Mouse (Mus musculus) spleen, adult 2 months (tissue): ENCODE data around the gene Ppp6r2. TPM values are rescaled to one million over a fixed set of nuclear protein-coding genes. Genes with fewer than 3 reads are reported as not detected.

Source experiments
- DNase-seq, 2 experiments: peaks; one replicate each; pipeline versions ENCODE4 v3.0.0 to v3.0.0-alpha.2; 2012 to 2021; ENCODE audit warnings: low spot score in 2 of 2, low read depth in 1 of 2
- H3K27ac ChIP-seq: fragments of 200-500 bp; 2 replicates; pipeline ENCODE4 v1.5.1; 2012; ENCODE audit warnings: low read length, inconsistent platforms; ENCODE audit not compliant: insufficient read depth
- H3K27me3 ChIP-seq: fragments of 200-500 bp; 2 replicates; pipeline ENCODE4 v1.6.1; 2012; ENCODE audit warnings: mild to moderate bottlenecking, moderate library complexity, low read length, inconsistent platforms; ENCODE audit not compliant: control insufficient read depth, insufficient read depth
- H3K36me3 ChIP-seq: fragments of 200-500 bp; 2 replicates; pipeline ENCODE4 v1.6.1; 2012; ENCODE audit warnings: mild to moderate bottlenecking, low read length, inconsistent platforms; ENCODE audit not compliant: control insufficient read depth, insufficient read depth
- H3K4me1 ChIP-seq: fragments of 200-500 bp; 2 replicates; pipeline ENCODE4 v1.6.1; 2011; ENCODE audit warnings: inconsistent platforms; ENCODE audit not compliant: control insufficient read depth, insufficient read depth, insufficient read length
- H3K4me3 ChIP-seq: fragments of 200-500 bp; 2 replicates; pipeline ENCODE4 v1.5.1; 2011; ENCODE audit warnings: mild to moderate bottlenecking, inconsistent platforms; ENCODE audit not compliant: insufficient read depth, insufficient read length; ENCODE audit errors: extremely low read depth
- CTCF ChIP-seq: fragments of 200-500 bp; IDR thresholded peaks from 2 replicates; pipeline ENCODE4 v1.5.1; 2011; ENCODE audit warnings: mild to moderate bottlenecking, inconsistent platforms; ENCODE audit not compliant: insufficient read depth, insufficient read length, insufficient replicate concordance; ENCODE audit errors: extremely low read depth
- POLR2A ChIP-seq: fragments of 200-500 bp; IDR thresholded peaks from 2 replicates; pipeline ENCODE4 v1.6.1; 2011; ENCODE audit warnings: low read depth, low read length, inconsistent platforms
- WGBS: fragments of 180-500 bp; shearing (Covaris S2); methylation state at CpG from one replicate; pipeline ENCODE4 v1.1.7; 2018; 5-methylcytosine and 5-hydroxymethylcytosine counted together
- polyA plus RNA-seq: library from polyadenylated mRNA; depleted of rRNA; stranded (reverse); fragments of >200 nt; gene quantifications from 2 replicates; pipeline ENCODE4 v1.2.3, GENCODE M21; 2012

The Ppp6r2 gene
- polyA plus RNA-seq, 1 experiment = 120 TPM

DNA sequence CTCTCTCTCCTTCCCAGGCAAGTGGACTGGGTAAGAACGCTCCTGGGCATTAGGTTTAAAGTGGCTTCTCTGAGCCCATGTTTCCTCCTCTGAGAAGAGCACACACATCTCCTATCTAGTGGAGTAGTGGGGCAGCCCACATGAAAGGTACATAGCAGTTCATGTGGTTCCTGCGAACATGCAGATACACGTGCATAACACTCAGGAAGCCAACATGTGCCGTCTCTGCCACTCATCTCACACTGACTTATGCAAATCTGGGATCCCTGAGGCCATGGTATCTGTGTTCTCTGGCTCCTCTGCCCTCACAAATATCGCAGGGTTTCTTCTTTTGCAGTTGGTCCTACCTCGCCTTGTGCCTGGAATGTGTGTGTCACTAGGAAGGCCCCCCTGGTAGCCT, 71.2 kb downstream of the Ppp6r2 start:
- TF ChIP-seq CTCF (no peak), POLR2A (no peak)
- DNase-seq = peak in 1 of 2 experiments; percentile 38
- H3K4me1 ChIP-seq = no peaks in the 10 kb centered on the region; the same call in 1 of the 2 replicates
- WGBS = 76% methylated on average over 6 of the region's 6 CpGs
- no peak overlapping the region for H3K4me3 ChIP-seq
- H3K36me3 ChIP-seq = peaks cover 23% of the 10 kb centered on the region
- H3K27ac ChIP-seq = no peak overlapping the region
- no peaks in the 10 kb centered on the region for H3K27me3 ChIP-seq

GRCm38 (mm10) chr15:89284094-89284493, 72.7 kb downstream of the Ppp6r2 start:
- H3K27me3 ChIP-seq = no peaks in the 10 kb centered on the region
- WGBS = 88% methylated on average over 2 of the region's 2 CpGs
- peaks cover 32% of the 10 kb centered on the region for H3K36me3 ChIP-seq
- no peak overlapping the region for H3K4me3 ChIP-seq
- DNase-seq = no peak
- TF ChIP-seq POLR2A = no peak
- TF ChIP-seq CTCF = no peak
- no peak overlapping the region for H3K27ac ChIP-seq
- no peaks in the 10 kb centered on the region; the same call in 1 of the 2 replicates for H3K4me1 ChIP-seq

GRCm38 (mm10) chr15:89285004-89285403, 73.7 kb downstream of the Ppp6r2 start:
- Histone ChIP-seq H3K27ac (no peak overlapping the region), H3K36me3 (peaks cover 35% of the 10 kb centered on the region), H3K4me3 (no peak overlapping the region), H3K27me3 (no peaks in the 10 kb centered on the region), H3K4me1 (no peaks in the 10 kb centered on the region; the same call in 1 of the 2 replicates)
- no peak for TF ChIP-seq CTCF
- TF ChIP-seq POLR2A = no peak
- no peak for DNase-seq

DNA sequence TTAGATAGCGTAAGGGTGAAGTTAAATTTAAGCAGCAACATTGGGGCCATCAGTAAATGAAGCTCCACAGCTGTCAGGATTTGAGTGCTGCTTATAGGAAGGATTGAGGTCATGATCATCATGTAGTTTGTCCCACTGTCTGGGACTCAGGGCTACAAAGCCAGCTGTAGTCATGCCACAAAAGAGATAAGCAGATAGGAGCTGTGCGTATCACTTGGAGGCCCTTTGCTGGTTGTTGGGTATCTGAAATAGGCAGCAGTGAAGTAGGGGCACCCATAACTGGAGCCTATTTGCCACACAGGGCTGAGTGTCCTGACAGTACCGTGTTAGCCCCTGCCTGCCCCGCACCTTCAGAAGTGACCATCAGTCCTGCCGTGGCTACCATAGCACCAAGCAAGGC, 74.1 kb downstream of the Ppp6r2 start:
- Histone ChIP-seq H3K27ac (no peak overlapping the region), H3K4me3 (no peak overlapping the region)
- WGBS = 86% methylated on average over 5 of the region's 5 CpGs

GRCm38 (mm10) chr15:89286114-89286513, 74.8 kb downstream of the Ppp6r2 start:
- Histone ChIP-seq H3K36me3 (peaks cover 32% of the 10 kb centered on the region), H3K4me1 (no peaks in the 10 kb centered on the region; the same call in 1 of the 2 replicates), H3K27me3 (no peaks in the 10 kb centered on the region), H3K4me3 (no peak overlapping the region), H3K27ac (no peak overlapping the region)
- TF ChIP-seq POLR2A (no peak), CTCF (no peak)
- 57% methylated on average over 7 of the region's 7 CpGs for WGBS
- no peak for DNase-seq

More for the DNA sequence above, 74.1 kb downstream of the Ppp6r2 start:
- TF ChIP-seq POLR2A (no peak), CTCF (no peak)
- H3K36me3 ChIP-seq = peaks cover 34% of the 10 kb centered on the region
- no peaks in the 10 kb centered on the region; the same call in 1 of the 2 replicates for H3K4me1 ChIP-seq
- no peaks in the 10 kb centered on the region for H3K27me3 ChIP-seq
- DNase-seq = no peak

- Histone ChIP-seq H3K27ac (no peak overlapping the region), H3K4me3 (no peak overlapping the region), H3K36me3 (peaks cover 32% of the 10 kb centered on the region), H3K4me1 (no peaks in the 10 kb centered on the region; the same call in 1 of the 2 replicates), H3K27me3 (no peaks in the 10 kb centered on the region)
- no peak for DNase-seq
- whole genome bisulfite sequencing = 74% methylated on average over 5 of the region's 5 CpGs
- no peak for TF ChIP-seq CTCF
- no peak for TF ChIP-seq POLR2A
Measured at GRCm38 (mm10) chr15:89286582-89286981, 75.2 kb downstream of the Ppp6r2 start.

GRCm38 (mm10) chr15:89288227-89288767, 76.9 kb downstream of the Ppp6r2 start:
- peaks cover 35% of the 10 kb centered on the region for H3K36me3 ChIP-seq
- 92% methylated on average over 23 of the region's 23 CpGs for WGBS
- no peaks in the 10 kb centered on the region for H3K27me3 ChIP-seq
- no peak overlapping the region for H3K27ac ChIP-seq
- no peaks in the 10 kb centered on the region for H3K4me1 ChIP-seq
- no peak overlapping the region for H3K4me3 ChIP-seq
- DNase-seq = no peak
- no peak for TF ChIP-seq CTCF
- TF ChIP-seq POLR2A = no peak
